Mouse (Mus musculus): ENCODE measurements at regions not wholly inside any gene's neighbourhood (a gene's known extent, or its start where the extent isn't known, plus 50 kb on each side); places are given as distances from the start of the nearest gene placed in this dataset.

DNA sequence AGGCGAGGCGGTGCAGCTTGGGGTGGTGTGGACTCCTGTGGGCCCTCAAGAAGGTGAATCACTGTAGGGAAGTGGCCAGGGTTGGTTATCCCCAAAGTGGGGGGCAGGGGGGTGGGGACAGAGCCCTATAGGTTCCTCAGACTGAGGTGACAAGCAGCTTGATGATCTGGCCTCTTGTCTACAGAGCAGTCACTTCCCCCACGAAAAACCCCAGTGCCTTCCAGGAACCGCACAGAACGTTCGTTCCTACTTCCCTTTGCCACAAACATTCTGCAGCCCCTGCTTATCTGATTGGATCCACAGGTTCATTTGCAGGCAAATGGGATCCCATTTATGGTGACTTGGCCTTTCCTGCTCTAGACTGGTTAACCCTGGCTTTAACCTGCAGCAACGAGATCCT lies 141.5 kb downstream of the Tomm20 start:
- H3K27me3 ChIP-seq (replicated peaks) = peaks cover 4% of the 10 kb centered on the region
- TF ChIP-seq BHLHE40 (IDR thresholded peaks at IDR 0.05; ENCODE audit: low read depth, low read length) (no peak), JUND (conservative IDR thresholded peaks at IDR 0.05; ENCODE audit: low read depth, low read length) (no peak), NRF1 (IDR thresholded peaks at IDR 0.05; ENCODE audit: low read depth, low read length) (no peak), RAD21 (IDR thresholded peaks at IDR 0.05; ENCODE audit: low read depth, low read length) (no peak), EP300 (IDR thresholded peaks at IDR 0.05; ENCODE audit: low read length) (peak; percentile 51), ELF1 (IDR thresholded peaks at IDR 0.05; ENCODE audit: low read depth, low read length) (no peak), NELFE (IDR thresholded peaks at IDR 0.05; ENCODE audit: low read depth, low read length) (no peak), IRF4 (IDR thresholded peaks at IDR 0.05; ENCODE audit: low read depth, low read length) (0 out of 2 replicates have a peak, but pooled peaks have one; percentile 8), MAX (IDR thresholded peaks at IDR 0.05; ENCODE audit: low read length) (no peak)
- in situ Hi-C loops (cut with MboI; ENCODE audit: low pct_ligation_motif_present, low pct_unique_long_range_greater_than_20kb, low sequenced_read_pairs) (loop anchor here (5.0 kb wide), 1 partner anchor 42 kb away; no protein-coding TSS in a partner anchor), dilution Hi-C loops (cut with MboI; ENCODE audit: extremely low pct_ligation_motif_present, extremely low pct_unique_long_range_greater_than_20kb, low sequenced_read_pairs) (no loop called here)
- DNase-seq (ENCODE audit: extremely low read depth) = peak; percentile 59
- no peaks in the 10 kb centered on the region for H3K9me3 ChIP-seq (replicated peaks; ENCODE audit: low read length)
- H3K4me3 ChIP-seq (replicated peaks in 1 of 3; ENCODE audit: low read depth in 2 of 3, low read length in 2 of 3, poor library complexity in 1 of 3) = no peak overlapping the region
- H3K4me2 ChIP-seq (ENCODE audit: insufficient read depth, low read depth, poor library complexity, severe bottlenecking) = peak overlapping the region; percentile 7; the same call in 1 of the 2 replicates
- H3K79me2 ChIP-seq (replicated peaks; ENCODE audit: control insufficient read depth, extremely low read depth, insufficient read depth, poor library complexity, severe bottlenecking) = no peaks in the 10 kb centered on the region
- H3K4me1 ChIP-seq (ENCODE audit: control insufficient read depth in 1 of 2, insufficient read depth in 2 of 2) = peaks cover 36 to 59% of the 10 kb centered on the region in 2 experiments
- H3K27ac ChIP-seq (ENCODE audit: insufficient read depth, low read depth) = no peak overlapping the region
- H3K36me3 ChIP-seq (replicated peaks in 1 of 2; ENCODE audit: control insufficient read depth in 1 of 2, insufficient read depth in 1 of 2, low read length in 1 of 2) = no peaks in the 10 kb centered on the region
- H3K9ac ChIP-seq (ENCODE audit: insufficient read depth, low read depth) = no peak overlapping the region; the same call in 1 of the 2 replicates

DNA sequence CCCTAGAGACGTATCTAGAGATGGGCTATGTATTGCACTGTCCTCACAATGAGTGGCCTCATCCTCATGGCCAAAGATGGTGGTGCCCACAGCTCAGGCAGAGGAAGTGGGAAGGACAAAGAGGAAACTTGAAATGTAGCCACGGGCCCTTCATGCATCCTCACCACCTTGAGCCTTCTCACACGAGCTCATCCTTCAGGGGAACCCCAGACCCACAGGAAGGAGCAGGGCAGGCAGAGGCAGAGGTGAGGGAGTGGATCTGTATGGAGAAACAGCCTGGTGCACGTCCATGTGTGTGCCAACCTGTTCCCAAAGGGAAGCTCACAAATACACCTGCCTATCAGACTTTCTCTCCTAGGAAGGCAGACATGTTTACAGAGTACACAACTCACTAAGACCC lies 143.0 kb downstream of the Tomm20 start:
- Histone ChIP-seq H3K4me2 (ENCODE audit: insufficient read depth, low read depth, poor library complexity, severe bottlenecking) (no peak overlapping the region), H3K4me3 (replicated peaks in 1 of 3; ENCODE audit: low read depth in 2 of 3, low read length in 2 of 3, poor library complexity in 1 of 3) (peak overlapping the region in 1 of 3 experiments; percentile 24), H3K79me2 (replicated peaks; ENCODE audit: control insufficient read depth, extremely low read depth, insufficient read depth, poor library complexity, severe bottlenecking) (no peaks in the 10 kb centered on the region), H3K9ac (ENCODE audit: insufficient read depth, low read depth) (no peak overlapping the region), H3K27me3 (replicated peaks) (peaks cover 1% of the 10 kb centered on the region), H3K4me1 (ENCODE audit: control insufficient read depth in 1 of 2, insufficient read depth in 2 of 2) (peaks cover 40 to 70% of the 10 kb centered on the region in 2 experiments), H3K36me3 (replicated peaks in 1 of 2; ENCODE audit: control insufficient read depth in 1 of 2, insufficient read depth in 1 of 2, low read length in 1 of 2) (no peaks in the 10 kb centered on the region), H3K9me3 (replicated peaks; ENCODE audit: low read length) (no peaks in the 10 kb centered on the region), H3K27ac (ENCODE audit: insufficient read depth, low read depth) (no peak overlapping the region; the same call in 1 of the 2 replicates)
- dilution Hi-C loops (cut with MboI; ENCODE audit: extremely low pct_ligation_motif_present, extremely low pct_unique_long_range_greater_than_20kb, low sequenced_read_pairs) = no loop called here
- in situ Hi-C loops (cut with MboI; ENCODE audit: low pct_ligation_motif_present, low pct_unique_long_range_greater_than_20kb, low sequenced_read_pairs) = loop anchor here (5.0 kb wide), 1 partner anchor 40 kb away; no protein-coding TSS in a partner anchor
- TF ChIP-seq GABPA (IDR thresholded peaks at IDR 0.05; ENCODE audit: insufficient replicate concordance, low read depth, low read length) = no peak
- no peak for TF ChIP-seq MEF2A (IDR thresholded peaks at IDR 0.05; ENCODE audit: borderline replicate concordance, low read depth, low read length)
- no peak for TF ChIP-seq MAFK (IDR thresholded peaks at IDR 0.05; ENCODE audit: insufficient replicate concordance, low read length)
- no peak for TF ChIP-seq IRF4 (IDR thresholded peaks at IDR 0.05; ENCODE audit: low read depth, low read length)
- TF ChIP-seq ZNF384 (IDR thresholded peaks at IDR 0.05; ENCODE audit: low read depth, low read length) = no peak
- TF ChIP-seq POLR2AphosphoS2 (IDR thresholded peaks at IDR 0.05; ENCODE audit: low read depth, low read length) = no peak
- TF ChIP-seq EP300 (IDR thresholded peaks at IDR 0.05; ENCODE audit: low read length) = no peak
- TF ChIP-seq E2F4 (IDR thresholded peaks at IDR 0.05; ENCODE audit: insufficient replicate concordance, low read depth, low read length) = no peak
- no peak for TF ChIP-seq ETS1 (conservative IDR thresholded peaks at IDR 0.05; ENCODE audit: low read depth, low read length)
- no peak for TF ChIP-seq ZMIZ1 (IDR thresholded peaks at IDR 0.05; ENCODE audit: low read depth, low read length)
- no peak for TF ChIP-seq ZC3H11A (IDR thresholded peaks at IDR 0.05; ENCODE audit: low read depth, low read length)
- TF ChIP-seq HCFC1 (IDR thresholded peaks at IDR 0.05; ENCODE audit: low read depth, low read length) = no peak
- TF ChIP-seq CHD1 (IDR thresholded peaks at IDR 0.05; ENCODE audit: low read depth, low read length) = no peak
- no peak for TF ChIP-seq UBTF (IDR thresholded peaks at IDR 0.05; ENCODE audit: low read depth, low read length)
- no peak for TF ChIP-seq NRF1 (IDR thresholded peaks at IDR 0.05; ENCODE audit: low read depth, low read length)
- TF ChIP-seq USF1 (IDR thresholded peaks at IDR 0.05; ENCODE audit: low read depth, low read length) = no peak
- TF ChIP-seq MAZ (IDR thresholded peaks at IDR 0.05; ENCODE audit: low read depth, low read length) = no peak
- TF ChIP-seq MYC (IDR thresholded peaks at IDR 0.05; ENCODE audit: low read depth, low read length) = no peak
- DNase-seq (ENCODE audit: extremely low read depth) = no peak
